Mouse (Mus musculus) skeletal muscle tissue, adult 2 months (tissue): Measurements from ENCODE around the gene Ssr2.
"Not testable (repeated sequence)": the region's sequence is repeated elsewhere in the genome, so short reads cannot be mapped to it uniquely, and the experiment has no call there.

ENCODE experiments used
- DNase-seq: peaks from one replicate; pipeline ENCODE4 v3.0.0-alpha.2; 2012; ENCODE audit warnings: low read depth, low spot score

Gene Ssr2

DNA sequence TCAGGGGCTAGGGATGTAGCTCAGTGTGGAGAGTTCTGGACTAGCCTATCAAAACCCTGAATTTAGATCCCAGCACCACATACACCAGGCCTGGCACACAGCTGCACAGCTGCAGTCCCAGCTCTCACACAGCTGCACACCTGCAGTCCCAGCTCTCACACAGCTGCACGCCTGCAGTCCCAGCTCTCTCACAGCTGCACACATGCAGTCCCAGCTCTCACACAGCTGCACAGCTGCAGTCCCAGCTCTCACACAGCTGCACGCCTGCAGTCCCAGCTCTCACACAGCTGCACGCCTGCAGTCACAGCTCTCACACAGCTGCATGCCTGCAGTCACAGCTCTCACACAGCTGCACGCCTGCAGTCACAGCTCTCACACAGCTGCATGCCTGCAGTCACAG is 20.9 kb downstream of the Ssr2 start:
- DNase-seq, result not testable (repeated sequence)

DNA sequence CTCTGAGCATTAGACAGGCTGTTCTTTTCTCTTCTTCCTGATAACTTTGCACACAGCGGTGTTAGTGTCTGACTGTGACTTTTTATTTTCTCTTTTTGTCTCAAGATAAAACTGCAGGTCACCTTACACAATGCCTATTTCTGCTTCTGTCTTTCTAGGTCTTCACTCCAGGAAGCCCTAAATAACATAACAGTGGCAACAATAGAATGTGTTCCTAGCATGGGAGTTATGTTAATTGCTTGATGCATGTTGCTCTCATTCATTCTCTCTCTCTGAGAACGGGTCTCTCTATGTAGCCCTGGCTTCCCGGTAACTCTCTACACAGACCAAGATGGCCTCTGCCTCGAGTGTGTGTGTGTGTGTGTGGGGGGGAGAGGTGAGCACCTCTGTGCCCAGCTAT is 26.8 kb downstream of the Ssr2 start:
- DNase-seq, result no peak

DNA sequence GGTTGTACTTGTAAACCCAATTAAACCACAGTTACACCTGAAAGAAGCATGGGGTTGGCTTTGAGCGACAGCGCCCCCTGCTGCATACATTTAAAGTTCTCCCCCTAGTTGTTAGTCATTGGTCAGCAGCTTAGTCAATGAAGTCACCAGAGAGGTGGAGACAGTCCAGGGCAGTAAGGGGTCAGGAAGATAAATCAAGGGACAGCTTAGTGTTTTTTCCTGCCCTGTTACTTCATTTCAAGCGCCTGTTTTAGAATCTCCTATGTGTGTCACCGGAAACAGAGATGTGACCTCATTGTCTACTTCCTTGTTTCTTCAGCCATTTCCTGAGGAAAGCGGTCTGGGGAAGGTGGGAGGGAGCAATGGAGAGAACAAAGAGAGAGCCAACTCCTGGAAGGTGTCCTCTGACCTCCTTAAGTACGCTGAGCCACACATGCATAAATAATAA is 28.1 kb downstream of the Ssr2 start:
- no peak for DNase-seq

DNA sequence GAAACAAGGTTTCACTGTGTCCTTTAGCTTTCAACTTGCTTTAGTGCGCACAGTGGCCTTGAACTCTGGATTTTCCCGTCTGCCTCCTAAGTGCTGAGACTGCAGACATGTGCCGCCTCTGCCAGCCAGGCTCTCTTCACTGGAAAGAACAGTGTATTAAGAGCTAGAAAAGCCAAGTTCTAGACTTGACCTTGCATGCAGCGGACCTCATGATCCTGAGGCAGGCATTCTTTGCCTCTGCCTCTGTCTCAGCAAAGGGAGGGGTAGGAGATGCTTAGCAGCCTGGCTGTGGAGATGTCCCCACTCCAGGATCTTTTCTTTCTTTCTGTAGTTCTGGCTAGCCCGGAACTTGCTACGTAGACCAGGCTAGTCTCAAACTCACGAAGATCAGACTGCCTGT is 29.2 kb downstream of the Ssr2 start:
- DNase-seq, result no peak

DNA sequence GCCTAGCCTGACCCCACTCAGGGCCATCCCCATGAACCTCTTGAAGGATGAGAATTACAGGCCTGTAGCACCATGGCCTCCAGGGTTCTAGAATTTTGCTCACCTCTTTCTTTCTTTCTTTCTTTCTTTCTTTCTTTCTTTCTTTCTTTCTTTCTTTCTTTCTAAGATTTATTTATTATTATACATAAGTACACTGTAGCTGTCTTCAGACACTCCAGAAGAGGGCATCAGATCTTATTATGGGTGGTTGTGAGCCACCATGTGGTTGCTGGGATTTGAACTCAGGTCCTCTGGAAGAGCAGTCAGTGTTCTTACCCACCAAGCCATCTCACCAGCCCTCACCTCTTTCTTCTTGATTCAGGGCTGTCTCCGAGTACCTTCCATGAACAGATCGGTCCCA is 30.0 kb downstream of the Ssr2 start, which contains the start of gene Arhgef2:
Gene Arhgef2, plus strand, starts transcription at position 301 of the 400 bp plus-strand sequence.
- DNase-seq, result not testable (repeated sequence)

DNA sequence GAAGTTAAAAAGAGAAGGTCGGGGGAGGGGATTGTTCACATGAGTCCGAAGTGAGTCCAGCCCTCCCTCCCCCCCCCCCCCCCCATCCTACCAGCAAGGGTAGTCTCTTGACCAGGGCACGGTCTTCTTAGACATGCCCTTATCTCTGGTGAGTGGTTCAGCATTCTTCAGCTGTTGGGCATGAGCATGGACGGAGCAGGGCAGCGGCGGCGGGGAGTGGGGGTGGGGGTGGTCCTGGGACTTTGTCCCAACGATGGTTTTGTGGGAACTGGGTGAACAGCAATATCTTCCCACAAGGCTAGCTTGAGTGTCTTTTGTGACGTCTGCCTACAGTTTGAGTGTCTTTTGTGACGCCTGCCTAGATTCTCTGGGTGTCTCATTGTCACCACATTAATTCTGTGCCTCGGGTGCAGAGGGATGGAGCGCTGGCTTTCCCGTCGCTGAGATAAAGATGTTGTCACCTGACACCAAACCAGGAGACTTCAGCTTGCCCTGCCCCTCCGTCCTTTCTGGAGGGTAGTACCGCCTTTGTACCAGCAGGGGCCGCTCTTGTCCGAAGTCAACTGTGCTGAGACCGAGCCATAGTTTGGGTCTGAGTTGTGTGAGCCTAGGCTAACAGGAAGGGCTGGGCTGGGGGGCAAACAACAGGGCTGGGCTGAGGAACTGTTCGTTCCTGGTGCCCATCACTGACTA is 31.5 kb downstream of the Ssr2 start:
- peak; percentile 80 for DNase-seq

DNA sequence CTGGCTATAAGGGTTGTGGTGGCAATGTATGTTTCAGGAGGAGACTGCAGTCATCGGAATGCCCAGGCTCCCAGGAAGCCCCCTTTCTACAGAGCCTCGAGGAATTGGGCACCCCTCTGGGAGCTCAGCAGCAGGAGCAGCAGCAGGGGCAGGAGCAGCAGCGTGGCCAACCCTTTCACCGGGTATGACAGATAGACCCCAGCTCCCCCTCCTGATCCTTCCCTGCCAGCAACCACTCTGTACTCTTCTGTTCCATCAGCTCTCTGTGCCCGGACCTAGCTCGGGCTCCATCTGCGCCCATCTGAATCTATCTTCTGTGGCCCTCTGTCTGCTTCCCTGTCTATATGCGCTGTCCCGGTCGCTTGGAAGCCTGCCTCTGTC is 32.1 kb downstream of the Ssr2 start:
- no peak for DNase-seq

DNA sequence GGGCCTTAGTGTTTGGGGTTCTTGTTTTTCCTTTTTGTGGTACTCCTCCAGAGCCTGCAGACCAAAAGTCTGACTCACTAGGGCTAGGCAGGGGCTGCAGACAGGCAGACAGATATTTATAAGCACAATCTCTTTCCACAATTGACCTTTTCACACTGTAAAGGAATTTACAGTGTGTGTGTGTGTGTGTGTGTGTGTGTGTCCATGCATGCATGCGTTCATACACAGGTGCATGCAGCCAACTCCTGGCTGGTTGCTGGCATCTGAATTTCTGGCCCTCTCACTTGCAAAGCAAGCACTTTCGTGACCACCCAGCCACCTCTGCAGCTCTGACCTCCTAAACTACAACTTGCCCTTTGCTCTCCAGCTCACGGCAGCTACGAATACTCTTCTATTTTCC is 33.4 kb downstream of the Ssr2 start:
- no peak for DNase-seq

DNA sequence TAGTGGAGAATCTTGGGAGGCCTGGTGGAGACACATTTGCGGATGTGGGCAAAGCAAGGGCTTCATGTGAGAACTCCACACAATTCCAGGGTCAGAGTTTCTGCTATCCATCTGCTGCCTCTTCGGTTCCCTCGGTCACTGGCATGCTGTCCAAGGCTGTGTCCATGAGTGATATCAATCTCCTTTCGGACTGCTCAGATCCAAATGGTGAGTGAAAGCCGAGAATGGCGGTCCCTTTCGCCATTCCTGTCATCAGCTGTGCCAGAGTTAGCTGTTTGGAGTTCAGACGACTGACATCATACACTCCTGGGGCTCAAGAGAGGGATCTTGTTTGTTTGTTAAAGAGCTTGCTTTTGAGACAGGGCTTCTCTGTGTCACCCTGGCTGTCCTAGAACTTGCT is 38.7 kb downstream of the Ssr2 start:
- no peak for DNase-seq

DNA sequence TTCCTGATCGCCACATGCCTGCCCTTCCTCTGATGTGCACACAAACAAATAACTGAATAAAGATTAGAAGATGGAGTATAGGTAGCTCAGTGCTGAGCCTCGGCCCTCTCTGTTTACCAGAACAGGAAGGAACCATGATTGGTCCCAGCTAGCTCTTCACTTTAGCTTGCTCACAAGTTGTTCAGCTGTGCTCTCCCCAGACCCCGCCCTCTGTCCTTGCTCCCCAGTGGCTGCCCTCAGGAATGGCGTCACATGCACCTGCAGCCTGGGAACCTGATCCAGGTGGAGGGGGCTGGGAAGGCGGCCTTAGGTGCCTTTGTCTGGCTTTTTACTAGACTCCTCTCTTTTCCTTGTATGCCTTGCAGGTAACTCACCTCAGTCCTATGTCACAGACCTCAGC is 39.4 kb downstream of the Ssr2 start:
- no peak for DNase-seq

DNA sequence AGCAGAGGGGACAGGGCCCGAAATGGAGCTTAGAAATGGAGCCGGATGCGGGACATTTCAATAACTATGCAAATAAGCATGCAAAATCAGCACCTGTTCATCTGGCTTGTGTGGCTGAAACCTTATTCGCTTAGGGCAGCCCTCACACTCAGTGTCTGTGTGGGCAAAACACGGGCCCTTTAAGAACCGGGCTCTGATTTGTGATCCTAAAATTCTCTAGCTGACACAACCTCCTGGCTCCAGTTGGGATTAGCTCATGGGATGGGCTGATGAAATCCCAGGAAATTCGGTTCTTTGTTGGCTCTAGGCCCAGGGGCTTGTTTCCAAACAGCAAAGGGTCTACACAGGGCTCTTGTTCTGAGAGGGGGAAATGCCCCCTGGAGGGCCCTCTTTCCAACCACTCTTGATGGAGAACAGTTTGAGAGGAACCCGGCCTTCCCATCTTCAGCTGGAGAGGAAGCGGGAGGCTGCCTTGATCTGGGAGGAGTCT is 40.3 kb downstream of the Ssr2 start:
- peak; percentile 85 for DNase-seq

DNA sequence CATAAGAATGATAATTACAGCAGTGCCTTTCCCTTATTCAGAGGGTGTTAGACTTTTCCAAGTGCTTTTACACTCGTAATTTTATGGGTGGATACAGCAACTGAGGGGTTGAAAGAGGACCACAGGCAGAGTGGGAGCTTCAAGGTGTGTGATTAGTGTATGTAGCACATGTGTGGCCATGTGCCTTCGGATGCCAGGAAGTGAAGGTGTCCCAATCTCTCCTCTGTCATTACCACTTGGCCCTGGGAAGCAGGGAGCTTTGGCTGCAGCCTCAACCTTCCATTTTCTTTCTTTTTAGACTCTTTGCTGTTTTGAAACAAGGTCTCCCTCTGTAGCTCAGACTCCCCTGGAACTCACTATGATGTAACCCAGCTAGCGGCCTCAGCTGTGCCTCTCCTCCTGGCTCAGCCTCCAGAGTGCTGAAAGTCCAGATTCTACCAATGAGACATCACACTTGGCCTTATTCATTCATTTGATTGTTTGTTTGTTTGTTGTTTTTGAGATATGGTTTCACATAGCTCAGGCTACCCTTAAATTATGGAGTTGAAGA is 41.4 kb downstream of the Ssr2 start:
- no peak for DNase-seq

DNA sequence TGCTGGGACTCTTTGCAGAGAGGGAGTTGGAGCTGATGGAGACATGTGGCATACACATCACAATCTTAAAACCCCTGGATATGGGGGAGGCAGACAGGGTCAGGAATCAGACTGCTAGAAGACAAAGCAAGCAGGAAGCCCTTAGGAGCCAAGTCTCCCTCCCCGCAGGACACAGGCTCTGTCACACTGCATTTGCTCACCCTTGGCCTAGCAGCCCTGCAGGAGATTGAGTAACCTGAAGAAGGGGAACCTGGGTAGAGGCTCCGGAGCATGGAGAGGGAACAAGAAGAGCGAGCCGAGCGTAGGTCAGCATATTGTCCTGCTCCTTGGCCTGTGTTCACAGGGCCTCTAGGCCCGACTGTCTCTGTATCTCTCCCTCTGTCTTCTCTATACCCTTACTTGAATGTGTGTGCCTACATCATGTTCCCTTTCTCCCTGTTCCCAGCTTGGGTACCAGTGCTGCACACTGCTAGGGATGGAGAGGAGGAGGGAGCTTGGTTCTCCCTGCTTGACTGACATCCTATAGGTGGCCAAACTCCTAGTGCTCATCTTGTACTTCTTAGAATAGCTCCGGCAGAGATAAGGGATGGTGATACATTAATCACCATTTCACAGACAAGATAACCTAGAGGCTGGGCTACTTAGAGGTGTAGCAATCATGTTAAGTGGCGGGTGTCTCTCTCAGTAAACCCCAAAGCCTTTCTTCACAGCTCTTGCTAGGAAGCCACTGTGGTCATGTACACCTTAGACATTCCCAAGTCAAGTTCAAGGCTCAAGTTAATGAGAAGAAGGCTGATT is 42.6 kb downstream of the Ssr2 start:
- DNase-seq, result no peak

DNA sequence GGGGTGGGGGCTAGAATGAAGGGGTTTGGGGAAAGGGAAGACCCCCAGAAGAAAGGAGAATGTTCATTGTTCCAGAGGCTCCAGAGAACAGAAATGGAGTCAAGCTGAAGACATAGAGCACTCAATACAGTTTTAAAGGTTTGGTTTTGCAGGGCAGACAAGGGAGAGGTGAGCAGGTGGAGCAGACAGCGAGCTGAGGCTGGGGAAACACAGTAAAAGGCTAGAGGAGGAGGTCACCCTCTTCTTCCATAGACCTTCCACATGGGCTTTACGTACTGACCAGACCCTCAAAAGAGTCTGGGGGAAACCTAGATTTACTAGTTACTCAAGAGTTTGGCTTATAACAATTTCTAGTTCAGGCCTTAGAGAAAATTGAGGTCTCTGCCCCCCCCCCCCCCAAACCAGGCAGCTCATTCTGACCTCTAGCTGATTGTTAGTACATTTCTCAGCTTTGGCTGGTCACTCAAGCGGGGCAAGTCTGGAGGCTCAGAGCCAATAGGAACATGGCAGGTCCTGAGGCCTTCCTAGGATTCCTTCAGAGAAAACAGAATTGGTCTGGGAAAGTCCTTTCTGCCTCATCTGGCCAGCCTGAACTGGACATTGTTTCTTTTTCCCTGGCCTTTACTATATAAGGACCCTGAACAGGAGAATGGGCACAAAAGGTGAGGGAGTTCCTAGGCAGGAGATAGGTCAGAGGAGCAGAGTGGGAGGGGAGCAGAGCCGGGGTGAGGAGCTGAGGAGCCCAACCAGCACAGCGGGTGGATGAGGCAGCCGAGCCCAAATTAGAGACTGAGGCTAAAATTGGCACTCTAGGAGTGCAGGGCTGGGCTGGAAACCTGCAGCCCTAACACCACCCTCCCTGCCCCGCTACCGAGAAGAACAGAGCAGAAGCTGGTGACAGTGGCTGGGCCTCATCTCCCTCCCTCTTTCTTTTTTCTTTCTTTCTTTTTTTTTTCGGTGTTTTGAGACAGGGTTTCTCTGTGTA is 43.7 kb downstream of the Ssr2 start:
- no peak for DNase-seq

DNA sequence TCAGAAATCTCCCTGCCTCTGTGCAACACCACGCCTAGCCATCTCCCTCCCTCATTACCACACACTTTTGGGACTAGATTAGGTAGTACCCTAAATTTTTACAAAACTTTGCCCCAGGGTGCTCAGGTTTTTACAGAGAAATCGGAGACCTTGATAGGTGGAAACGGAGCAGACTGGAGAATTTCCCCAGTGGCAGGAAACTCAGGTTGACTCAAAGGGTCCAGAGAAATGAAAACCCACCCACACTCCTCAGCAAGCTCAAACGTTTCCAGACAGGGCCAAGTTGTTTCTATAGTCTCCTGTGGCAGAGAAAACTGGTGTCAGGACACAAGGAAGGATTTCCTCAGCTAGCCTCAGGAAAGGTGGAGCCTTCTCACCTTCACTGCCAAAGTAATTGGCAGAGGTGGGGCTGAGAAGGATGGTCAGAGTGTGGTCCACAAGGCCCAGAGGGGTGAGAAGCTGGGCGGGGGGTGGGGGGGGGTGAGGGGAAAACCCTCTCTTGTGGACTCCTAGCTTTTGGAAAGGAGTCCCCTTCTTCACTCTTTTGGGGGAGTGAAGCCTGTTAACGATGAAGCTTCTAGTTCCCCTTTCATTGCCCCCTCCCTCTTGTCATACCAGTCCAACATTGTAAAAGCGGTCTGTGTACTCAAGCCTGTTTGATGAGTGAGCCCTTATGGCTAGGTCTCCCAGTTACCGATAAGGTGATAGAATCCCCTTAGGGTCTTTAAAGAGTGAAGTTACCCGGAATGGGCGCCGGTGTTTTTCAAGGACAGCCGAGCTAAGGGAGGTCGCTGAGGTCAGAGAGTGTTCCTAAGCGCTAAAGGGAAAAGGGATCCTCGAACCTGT is 44.7 kb downstream of the Ssr2 start:
- DNase-seq, result no peak

DNA sequence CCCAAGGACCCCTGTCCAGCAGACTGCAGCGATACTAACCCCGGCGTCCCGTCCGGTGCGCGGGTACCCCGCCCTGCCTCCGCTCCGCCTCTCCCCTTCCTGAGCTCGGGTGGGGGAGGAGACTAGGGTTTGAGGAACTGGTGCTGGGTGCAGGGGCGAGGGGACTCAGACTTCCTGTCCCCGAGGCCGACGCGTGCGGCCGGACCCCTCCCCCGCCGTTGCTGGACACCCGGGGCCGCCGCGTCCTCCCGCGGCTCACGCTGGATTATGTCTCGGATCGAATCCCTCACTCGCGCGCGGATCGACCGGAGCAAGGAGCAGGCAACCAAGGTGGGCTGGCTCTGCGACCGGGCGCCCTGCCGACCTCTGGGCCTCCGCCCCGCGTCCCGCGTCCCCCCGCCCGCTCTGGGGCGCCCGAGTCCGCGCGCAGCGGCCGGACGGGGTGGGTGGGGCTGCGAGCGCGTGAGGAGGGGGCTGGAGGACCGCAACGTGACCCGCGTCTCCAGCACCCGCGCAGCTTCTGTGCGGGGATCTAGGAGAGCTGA is 45.4 kb downstream of the Ssr2 start:
- no peak for DNase-seq

DNA sequence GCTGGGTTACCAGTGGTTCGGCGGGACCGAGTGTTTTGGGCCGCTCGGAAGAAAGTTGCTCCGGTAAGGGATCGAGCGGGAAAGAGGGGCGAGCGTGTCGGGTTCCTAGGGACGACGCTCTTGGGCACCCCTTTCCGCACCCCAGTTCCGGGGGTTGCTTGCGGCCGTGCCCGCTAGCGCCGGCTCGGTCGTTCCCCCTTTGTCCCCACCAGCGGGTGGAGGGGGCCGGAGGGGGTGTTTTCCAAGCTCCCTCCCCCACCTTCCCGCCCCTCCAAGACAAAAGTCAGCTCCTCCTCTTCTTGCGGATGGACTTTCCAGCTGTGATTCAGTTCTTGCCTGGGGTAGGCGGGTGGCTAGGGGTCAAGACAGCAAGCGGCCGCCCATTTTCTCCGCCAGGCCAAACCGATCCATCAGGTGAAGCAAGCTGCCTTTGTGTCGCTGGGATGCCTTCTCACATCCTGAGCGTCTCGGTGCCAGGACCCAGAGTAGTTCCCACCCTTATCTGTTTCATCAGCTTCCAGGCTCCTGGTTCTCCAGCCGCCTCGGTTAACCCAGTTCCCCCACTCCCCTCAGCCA is 45.9 kb downstream of the Ssr2 start:
- no peak for DNase-seq

DNA sequence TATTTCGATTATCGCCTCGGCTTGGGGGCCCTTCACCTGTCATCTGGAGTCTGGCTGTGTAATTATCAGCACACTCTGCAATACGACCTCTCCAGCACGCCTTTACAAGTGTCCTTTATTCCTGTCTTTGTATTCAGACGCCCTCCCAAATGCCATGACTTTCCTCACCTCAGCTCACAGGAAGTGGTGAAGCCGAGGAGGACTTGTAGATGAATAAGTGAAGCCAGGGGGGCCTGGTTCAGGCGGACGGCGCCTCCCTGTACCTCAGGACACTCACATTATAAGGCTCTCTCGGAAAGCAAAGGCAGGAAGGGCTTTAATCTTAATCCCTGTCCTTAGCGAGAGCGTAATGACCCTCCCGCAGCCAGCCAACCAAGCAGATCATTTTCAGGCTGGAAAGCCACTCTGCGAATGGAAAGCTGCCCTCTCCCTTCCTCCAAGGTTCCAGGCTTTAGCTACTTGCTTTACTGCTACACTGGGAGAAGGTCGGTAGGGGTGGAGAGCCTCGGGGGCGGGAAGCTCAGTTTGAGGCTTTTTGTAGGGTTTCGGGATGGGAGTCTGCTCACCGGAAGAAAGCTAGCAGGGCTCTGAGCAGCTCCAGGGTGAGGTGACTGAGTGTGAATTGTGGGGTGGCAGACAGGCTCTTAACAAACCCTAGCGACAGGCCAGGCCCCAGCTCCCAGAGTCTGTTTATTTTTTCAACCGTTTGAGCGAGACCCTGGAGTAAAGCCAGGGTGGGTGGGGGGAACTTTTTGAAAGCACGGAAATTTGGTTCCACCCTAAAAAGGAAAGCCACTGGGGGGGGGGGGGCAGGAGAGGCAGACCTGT is 46.7 kb downstream of the Ssr2 start:
- no peak for DNase-seq

DNA sequence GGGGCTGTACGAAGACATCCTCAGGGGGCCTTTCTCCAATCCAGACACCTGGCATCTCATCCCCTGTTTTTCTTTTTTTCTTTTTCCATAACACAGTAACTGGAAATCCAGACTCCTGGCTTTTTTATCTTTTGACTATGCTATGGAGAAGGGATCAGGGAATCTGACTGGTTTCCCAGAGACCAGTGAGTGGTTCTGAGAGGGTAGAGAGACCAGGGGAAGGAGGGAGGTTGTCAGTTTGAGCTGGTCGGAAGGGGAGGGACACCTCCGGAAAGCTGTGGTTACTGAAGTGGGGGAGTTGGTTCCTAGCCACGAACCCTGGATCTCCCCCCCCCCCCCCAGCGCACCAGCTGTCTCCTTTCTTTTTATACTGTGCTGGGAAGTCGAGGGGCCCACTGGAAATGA is 47.3 kb downstream of the Ssr2 start:
- DNase-seq, result no peak
